Mouse (Mus musculus): Measurements from ENCODE around the gene Mprip.
A peak's percentile ranks its signal among the peaks of the same experiment; 100 is the strongest.
"Not testable (repeated sequence)": the region's sequence is repeated elsewhere in the genome, so short reads cannot be mapped to it uniquely, and the experiment has no call there.

Gene Mprip

GRCm38 (mm10) chr11:59715424-59715840, 54.3 kb downstream of the Mprip start:
- DNase-seq (ENCODE audit: low spot score in 2 of 2): no peak

DNA sequence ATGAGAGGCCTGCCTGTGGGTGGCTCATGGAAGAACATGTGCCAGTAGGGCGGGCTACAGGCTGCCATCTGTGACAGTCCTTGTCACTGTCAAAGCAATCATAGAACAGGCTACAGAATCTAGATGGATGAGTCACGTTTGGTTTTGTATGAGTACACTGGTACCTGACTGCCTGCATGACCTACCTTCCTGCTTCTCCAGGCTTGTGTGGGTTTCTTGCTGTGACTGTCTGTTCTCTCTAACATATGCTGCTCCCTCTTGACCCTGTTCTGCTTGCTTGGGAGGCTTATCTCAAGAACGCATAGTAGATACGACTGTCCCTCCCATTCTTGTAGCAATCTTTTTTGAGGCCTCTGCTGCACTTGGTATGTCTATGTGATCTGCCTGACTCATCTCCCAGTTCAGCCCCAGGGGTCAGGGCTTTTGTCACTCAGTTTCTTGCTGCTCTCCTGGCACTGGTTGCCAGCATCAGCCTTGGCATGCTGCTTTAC, 56.7 kb downstream of the Mprip start:
- no peak for DNase-seq (ENCODE audit: low spot score in 2 of 2)

GRCm38 (mm10) chr11:59719185-59719584, 58.1 kb downstream of the Mprip start:
- no peak for DNase-seq (ENCODE audit: low spot score in 2 of 2)

- no peak for DNase-seq (ENCODE audit: low spot score in 2 of 2)
These were observed 60.3 kb downstream of the Mprip start for GRCm38 (mm10) chr11:59721385-59721784.

DNA sequence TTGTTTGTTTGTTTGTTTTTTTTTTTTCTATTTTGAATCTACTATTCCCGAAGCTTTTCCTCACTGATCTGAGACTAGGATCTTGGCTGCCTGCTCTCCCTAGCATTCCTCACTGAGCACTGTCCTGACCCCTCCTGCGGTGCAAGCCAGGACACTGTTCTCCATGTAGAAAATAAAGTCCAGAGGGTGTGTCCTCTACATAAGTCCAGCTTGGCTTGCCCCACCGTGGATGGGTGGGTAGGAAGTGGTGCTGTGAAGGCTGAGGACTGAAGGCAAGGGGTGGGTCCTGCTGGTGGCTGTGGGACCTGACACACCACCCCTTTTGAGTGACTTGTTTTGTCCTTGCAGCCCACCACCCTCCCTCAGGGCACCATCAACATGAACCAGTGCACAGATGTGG, 66.1 kb downstream of the Mprip start:
- no peak for DNase-seq (ENCODE audit: low spot score in 2 of 2)

GRCm38 (mm10) chr11:59731821-59732220, 70.7 kb downstream of the Mprip start:
- DNase-seq (ENCODE audit: low spot score in 2 of 2): no peak

DNA sequence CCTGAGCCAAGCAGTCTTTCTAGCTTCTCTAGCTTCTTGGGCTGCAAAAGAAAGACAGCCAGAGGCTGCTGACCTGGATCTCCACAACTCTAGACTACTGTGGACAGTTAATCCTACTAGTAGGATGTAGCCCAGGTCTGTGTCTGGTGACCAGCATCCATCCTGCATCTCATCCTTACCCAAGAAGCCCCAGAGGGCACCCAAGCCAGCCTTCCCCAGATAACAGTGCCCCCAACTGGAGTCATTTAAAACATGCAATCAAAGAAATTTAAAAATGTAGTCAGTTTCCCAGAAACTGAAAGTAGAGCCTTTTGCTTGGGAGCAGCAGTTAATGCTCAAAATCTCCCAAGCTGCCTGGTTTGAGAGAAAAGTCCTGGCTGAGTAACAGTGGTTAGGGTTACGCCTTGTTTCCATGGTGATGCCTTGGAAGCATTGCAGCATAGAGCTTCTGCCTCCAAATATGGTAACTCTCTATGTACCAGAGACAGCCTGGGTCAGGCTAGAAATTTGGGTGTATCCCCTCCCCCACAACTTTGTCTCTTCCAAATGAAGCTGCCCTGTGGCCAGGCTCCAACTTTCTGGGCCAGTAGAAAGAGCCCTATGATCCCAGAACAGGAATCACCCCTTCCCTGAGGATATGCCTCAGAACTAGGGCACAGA, 71.4 kb downstream of the Mprip start:
- DNase-seq (ENCODE audit: low spot score in 2 of 2): no peak

DNA sequence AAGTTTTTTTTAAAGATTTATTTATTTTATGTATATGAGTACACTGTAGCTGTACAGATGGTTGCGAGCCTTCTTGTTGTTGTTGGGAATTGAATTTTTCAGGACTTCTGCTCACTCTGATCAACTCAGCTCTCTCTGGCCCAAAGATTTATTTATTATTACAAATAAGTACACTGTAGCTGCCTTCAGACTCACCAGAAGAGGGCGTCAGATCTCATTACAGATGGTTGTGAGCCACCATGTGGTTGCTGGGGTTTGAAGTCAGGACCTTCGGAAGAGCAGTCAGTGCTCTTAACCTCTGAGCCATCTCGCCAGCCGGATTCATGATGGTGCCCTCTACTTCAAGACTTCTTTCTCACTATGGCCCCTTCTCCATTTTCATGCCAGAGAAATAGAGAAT, 72.5 kb downstream of the Mprip start:
- DNase-seq (ENCODE audit: low spot score in 2 of 2): not testable (repeated sequence)

GRCm38 (mm10) chr11:59734335-59734734, 73.2 kb downstream of the Mprip start:
- no peak for DNase-seq (ENCODE audit: low spot score in 2 of 2)

GRCm38 (mm10) chr11:59735938-59736337, 74.8 kb downstream of the Mprip start:
- DNase-seq (ENCODE audit: low spot score in 2 of 2): not testable (repeated sequence)

- no peak for DNase-seq (ENCODE audit: low spot score in 2 of 2)
These were observed 76.1 kb downstream of the Mprip start for GRCm38 (mm10) chr11:59737250-59737649.

- no peak for DNase-seq (ENCODE audit: low spot score in 2 of 2)
These were observed 78.9 kb downstream of the Mprip start for GRCm38 (mm10) chr11:59739996-59740395.

DNA sequence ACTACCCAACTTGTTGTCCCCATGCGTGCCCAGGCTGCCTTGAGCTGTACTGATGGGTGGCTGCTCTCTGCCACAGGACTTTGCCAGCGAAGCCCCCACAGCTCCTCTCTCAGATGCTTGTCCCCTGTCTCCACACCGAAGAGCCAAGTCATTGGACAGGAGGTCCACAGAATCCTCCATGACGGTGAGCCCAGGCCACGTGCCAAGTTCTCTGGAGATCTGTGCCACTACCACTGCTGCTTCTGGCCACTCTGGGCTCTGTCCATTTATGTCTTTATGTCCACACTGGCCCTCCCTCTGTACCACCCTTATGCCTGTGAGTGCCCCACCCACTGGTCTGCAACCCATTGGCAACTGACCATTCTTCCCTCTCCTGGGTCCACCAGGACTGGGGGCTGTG, 80.8 kb downstream of the Mprip start:
- no peak for DNase-seq (ENCODE audit: low spot score in 2 of 2)

- DNase-seq (ENCODE audit: low spot score in 2 of 2): no peak
These were observed 82.2 kb downstream of the Mprip start for GRCm38 (mm10) chr11:59743307-59743706.

GRCm38 (mm10) chr11:59743712-59744111, 82.6 kb downstream of the Mprip start:
- DNase-seq (ENCODE audit: low spot score in 2 of 2): no peak

DNA sequence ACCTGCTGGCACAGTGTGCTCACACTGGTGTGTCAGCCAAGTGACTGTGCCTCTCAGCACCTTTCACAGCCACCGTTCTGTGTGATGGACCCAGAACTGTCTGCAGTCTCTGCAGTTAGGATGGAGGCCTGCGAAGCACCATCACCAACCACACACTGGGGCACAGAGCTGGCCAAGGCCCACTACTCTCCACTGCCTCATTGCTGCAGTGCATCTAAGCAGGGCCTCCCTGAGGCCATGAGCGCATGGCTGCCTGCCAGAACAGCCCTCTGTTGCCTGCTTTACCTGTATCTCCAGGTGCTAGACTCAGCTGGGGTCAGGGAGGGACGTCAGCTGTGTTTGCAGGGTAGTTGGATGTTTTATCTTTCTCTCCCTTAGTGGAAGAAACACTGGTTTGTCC, 83.3 kb downstream of the Mprip start:
- no peak for DNase-seq (ENCODE audit: low spot score in 2 of 2)

DNA sequence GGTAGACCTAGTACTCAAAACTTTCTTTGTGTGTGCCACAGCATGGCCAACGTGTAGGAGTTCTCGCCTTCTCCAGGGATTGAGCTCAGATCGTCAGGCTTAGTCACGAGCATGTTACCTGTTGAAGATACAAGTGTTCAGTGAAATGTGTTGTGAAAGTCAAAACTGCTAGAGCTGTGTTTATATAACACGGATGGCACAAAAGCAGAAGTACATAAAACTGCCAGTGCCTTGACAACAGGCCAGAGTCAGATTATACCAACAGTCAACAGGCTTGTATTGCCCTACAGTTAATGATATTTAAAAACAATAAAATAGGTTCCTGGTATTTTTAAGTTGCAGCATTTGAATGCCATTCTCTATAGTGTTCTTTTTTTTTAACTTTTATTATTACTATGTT, 84.7 kb downstream of the Mprip start:
- no peak for DNase-seq (ENCODE audit: low spot score in 2 of 2)

DNA sequence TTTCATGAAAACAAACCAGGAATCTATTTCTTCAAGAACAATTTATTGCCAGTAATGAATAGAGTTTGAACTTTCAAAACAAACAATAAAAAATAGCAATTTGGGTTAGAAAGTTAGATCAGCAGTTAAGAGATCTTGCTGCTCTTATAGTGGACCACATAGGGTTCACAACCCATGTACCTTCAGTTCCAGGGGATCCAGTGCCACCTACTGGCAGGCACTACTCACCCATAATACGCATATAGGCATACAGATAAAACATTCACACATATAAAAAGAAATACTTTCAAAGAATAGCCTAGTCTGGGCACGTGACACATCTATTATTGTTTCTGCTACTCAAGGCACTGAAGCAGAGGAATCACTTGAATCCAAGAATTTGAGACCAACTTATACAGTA, 85.5 kb downstream of the Mprip start:
- DNase-seq (ENCODE audit: low spot score in 2 of 2): peak in 1 of 2 experiments; percentile 43

- no peak for DNase-seq (ENCODE audit: low spot score in 2 of 2)
These were observed 87.9 kb downstream of the Mprip start for GRCm38 (mm10) chr11:59749050-59749449.

DNA sequence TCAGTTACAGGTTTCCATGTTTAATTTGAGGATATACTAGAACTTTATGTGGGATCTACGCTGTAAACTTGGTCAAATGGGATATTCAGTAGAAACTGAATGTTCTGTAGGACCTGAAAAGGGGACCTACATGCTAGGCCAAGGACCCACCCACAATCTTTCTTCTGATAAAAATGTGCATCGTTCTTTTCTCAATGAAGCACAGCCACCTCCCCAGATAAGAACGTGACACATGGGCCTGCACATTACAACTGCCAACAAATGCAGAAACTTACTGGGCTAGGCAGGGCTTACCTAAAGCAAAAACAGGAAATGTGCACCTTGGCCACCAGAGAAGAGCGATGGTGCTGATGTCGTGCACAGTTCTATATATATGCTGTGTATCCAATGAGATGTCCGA, 93.4 kb downstream of the Mprip start:
- DNase-seq (ENCODE audit: low spot score in 2 of 2): no peak

GRCm38 (mm10) chr11:59756351-59756750, 95.2 kb downstream of the Mprip start:
- no peak for DNase-seq (ENCODE audit: low spot score in 2 of 2)

GRCm38 (mm10) chr11:59758191-59758985, 97.3 kb downstream of the Mprip start:
- DNase-seq (ENCODE audit: low spot score in 2 of 2): no peak

GRCm38 (mm10) chr11:59759178-59759577, 98.1 kb downstream of the Mprip start:
- peak in 1 of 2 experiments; percentile 82 for DNase-seq (ENCODE audit: low spot score in 2 of 2)

Measured in cerebellum, postnatal 4 days (tissue).